Mouse (Mus musculus) 3134 (cell line): ENCODE data around the gene Ngfr.

Experiments used
- DNase-seq: peaks from one replicate; pipeline ENCODE4 v3.0.0-alpha.2; 2011; ENCODE audit warnings: low spot score; ENCODE audit not compliant: insufficient read length; ENCODE audit errors: extremely low read depth

Gene Ngfr

DNA sequence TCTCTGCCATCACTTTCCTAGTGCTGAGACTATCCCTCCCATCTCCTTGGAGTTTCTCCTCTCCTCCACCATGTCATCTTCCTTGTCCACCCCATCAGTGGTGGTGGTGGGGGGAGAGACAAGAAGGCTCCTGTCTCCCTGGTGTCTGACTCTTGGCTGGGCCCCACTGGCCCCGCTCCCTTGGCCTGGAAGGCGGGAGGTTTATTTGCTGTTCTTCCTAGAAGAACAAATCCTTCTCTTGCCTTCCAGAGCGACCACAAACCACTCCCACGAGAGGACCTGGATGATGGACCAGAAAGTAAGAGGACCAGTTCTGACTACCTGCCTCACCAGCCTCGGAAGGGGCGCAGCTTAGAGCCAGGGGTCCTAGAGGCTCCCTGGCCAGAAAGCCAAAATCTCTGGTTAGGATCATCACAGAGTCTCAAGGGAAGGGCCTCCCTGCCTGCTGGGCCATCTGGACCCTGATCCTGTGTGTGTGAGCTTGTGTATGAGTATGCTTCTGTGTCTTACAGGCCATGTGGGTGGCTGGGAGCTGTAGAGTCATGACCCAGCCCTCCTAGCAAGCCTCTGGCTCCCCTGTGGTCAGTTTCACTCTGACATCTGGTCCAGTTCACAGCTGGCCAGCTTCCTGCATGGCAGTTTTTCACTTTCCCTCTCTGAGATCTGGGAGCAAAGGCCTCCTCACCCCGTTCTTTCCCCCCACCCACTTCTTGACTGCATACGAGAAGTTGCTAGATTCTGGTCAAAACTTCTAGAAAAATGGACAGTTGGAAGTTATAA lies 19.4 kb downstream of the Ngfr start:
- DNase-seq = no peak

GRCm38 (mm10) chr11:95567366-95567765 lies 20.2 kb downstream of the Ngfr start:
- DNase-seq = no peak

DNA sequence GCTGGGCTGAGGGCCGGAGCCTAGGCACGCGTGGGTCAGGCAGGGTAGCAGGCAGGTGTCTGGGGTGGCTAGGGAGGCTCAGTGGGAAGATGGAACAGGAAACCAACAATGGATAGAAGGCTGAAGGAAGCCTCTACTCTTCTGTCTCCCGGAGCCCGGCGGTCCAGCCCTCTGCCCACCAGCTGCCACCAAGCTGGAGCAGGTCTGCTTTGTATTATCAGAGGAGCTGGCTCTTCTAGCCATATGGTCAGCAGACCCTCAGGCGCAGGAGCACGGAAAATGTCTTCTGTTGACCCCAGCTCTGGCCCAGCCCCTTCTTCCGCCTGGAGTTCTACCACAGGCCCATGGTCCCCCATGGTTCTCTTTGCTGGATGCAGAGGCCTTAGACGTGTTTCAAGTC lies 22.2 kb downstream of the Ngfr start:
- no peak for DNase-seq

DNA sequence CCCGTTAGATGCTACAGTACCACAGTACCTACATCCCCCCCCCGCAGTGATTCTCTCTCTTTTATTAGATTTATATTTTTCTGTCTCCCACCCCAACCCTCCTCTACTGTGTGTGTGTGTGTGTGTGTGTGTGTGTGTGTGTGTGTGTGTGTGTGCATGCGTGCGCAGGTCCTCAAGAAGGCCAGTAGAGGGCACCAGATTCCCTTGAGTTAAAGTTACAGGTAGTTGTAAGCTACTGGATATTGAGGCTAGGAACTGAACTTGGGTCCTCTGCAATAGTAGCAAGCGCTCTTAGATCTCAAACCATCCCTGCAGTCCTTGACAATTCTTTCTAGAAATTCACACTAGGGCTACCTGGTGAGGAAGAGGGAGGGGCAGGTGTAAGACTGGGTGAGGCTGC lies 23.7 kb downstream of the Ngfr start:
- DNase-seq = no peak

- DNase-seq = no peak
Observed at GRCm38 (mm10) chr11:95560773-95561172, 26.8 kb downstream of the Ngfr start.

DNA sequence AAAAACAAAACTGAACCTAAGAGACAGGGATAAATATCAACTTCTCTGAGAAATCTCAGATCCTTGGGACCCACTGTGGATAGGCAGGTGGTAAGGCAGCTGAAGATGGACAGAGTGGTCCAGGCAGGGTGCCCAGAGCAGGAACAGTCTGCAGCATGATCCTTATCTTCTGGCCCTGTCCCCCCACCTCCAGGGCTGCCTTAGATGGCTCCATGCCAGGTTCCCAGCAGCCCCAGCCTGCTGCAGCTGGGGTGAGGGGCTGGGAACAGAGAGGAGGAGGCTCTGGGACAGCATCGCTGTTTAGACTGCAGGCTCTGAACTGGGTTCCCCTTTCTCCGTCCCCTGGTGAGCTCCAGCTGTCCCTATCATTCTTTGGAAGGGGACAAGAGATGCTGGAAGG lies 27.8 kb downstream of the Ngfr start:
- no peak for DNase-seq

GRCm38 (mm10) chr11:95557719-95558118 lies 29.8 kb downstream of the Ngfr start:
- DNase-seq = no peak

GRCm38 (mm10) chr11:95557032-95557431 lies 30.5 kb downstream of the Ngfr start:
- DNase-seq = no peak

DNA sequence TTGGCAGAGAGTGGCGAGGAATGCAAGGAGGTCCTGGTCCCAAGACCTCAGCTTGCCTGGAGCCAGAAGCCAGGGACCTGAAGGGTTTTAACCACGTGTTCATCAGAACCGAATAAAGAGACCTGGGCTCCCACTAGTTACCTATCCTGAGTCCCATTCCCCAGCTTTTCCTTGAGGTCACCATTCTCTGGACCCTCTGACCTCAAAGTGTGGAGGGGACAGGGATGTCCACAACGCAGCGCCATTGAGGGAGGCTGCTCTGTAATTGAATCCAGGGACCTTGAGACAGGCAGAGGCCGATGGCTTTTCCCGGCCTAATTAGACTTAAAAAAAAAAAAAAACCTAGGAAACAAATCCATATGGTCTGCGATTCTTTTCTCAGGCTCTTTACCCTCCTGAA lies 32.3 kb downstream of the Ngfr start:
- DNase-seq = no peak

DNA sequence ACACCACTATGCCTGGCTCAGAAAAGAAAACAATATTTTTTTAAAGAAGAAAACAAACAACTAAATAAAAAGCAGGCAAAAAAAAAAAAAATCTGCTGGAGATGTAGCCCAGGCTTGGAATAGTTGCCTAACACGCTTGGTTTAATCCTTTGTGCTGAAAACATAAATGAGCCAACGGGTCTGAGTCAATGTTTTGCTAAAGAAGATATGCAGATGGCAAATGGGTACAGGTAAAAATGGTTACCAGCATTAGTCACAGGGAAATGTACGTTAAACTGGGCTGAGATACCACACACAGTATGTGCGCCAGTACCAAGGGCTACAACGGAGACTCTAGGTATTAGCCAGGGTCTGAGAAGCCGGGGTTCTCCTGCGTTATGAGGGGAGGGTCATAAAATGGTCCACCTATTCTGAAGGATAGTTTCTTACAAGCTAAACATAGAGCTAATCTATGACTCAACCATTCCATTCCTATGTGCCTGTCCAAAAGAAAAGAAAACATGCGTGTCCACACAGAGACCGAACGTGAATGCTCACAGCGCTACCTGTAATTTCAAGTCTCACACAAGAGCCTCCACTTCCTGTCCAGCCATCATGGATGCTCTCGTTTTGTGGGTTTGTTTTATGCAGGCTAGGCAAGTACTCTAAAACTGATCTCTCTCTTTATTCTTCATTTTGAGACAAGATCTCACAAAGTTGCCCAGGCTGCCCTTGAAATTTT lies 37.1 kb downstream of the Ngfr start:
- no peak for DNase-seq

DNA sequence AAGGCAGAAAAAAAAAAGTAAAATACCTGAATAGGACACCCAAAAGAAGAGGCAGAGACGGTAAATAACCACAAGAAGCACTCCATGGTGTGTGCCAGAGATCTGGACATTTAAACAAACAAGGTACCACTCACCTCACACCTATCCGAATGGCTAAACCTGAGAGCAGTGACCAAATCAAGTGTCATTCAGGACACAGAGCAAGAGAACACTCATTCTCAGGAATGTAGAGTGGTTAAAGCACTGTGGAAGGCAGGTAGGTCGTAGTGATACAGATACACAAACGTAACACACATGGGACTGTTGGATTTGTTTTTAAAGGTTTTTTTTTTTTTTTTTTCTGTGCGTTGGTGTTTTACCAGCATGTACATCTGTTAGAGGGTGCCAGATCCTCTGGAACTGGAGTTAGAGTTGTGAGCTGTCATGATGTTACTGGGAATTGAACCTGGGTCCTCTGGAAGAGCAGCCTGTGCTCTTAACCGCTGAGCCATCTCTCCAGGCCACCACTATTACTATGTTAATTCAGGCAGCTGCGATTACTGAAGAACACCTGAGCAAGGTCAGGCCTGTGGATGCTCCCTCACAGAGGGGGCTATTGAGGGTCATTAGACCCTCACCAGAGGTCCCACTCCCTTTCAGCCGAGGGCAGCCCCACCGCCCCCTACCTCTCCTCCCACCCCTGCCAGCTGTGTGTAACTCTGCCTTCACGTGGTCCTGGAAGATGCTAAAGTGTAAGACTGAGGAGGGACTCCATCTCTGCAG lies 41.3 kb downstream of the Ngfr start:
- DNase-seq = no peak

- DNase-seq = no peak
Observed at GRCm38 (mm10) chr11:95544546-95545327, 42.8 kb downstream of the Ngfr start.

DNA sequence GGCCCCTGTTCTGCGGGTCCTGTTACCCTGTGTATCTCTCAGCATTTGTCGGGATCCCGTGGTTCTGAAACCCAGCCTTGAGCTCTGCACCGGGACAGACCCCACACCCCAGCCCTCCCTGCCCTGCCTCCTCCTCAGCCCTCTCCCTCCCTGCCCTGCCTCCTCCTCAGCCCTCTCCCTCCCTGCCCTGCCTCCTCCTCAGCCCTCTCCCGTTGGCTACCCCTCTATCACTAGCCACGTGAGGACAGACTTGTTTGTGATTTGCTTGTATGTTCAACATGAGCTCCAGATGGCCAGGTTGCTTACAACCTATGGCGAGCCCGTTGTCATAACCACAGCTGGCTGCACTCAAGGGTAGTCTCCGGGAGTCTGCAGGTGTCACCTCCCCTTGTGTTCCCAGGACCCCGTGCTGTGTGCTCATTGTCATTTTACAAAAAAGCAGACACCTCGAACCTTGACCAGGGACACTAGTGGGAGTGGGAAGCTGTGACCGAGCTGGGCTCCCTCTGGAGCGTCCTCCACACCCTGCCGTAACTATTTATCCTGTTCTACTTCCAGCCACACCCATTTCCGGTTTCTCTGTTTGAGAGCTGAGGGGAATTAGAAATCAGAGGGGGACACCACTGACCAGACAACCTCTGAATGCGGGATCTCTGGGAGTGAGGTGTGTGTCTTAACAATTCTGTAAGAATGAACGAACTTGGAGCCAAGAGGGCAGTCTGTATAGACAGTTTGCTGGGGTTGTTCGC lies 46.7 kb downstream of the Ngfr start:
- DNase-seq = no peak

- DNase-seq = no peak
Observed at GRCm38 (mm10) chr11:95538378-95539104, 49.0 kb downstream of the Ngfr start.

DNA sequence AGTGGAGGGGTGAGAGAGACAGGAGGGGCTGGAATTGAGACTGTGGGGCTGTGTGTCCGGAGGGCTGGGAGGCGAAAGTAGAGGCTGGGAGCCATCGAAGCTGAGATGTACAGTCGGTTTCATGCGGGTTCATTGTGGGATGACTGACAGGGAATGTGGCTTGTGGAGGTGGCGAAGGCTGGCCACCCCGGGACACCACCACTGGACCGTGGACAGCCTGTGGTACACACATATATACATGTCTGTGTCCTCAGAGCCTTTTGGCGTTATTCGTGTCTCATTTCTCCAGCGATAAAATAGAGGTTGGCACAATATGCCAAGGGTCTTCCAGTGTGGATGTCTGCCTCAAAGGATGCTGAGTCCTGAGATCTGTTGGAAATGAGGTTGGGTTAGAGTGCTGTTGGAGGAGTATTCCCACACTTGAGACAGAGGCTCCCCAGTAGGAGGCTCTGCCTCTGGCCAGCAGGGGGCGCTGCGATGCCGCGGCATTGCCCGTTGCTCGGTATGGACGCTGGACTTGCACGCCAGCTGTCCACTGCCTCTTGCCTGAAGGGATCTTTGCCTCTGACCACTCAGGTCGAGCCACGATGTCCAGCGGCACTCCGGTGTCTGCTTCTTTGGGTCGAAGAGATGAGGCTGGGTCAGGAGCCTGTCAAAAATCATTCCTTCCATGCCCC lies 53.9 kb downstream of the Ngfr start:
- DNase-seq = peak; percentile 87

GRCm38 (mm10) chr11:95532353-95533072 lies 55.0 kb downstream of the Ngfr start:
- DNase-seq = no peak

GRCm38 (mm10) chr11:95528231-95528630 lies 59.3 kb downstream of the Ngfr start:
- DNase-seq = no peak

- DNase-seq = no peak
Observed at GRCm38 (mm10) chr11:95527307-95527706, 60.2 kb downstream of the Ngfr start.
